Mouse (Mus musculus): ENCODE measurements at regions not wholly inside any gene's neighbourhood (a gene's known extent, or its start where the extent isn't known, plus 50 kb on each side); places are given as distances from the start of the nearest gene placed in this dataset.

DNA sequence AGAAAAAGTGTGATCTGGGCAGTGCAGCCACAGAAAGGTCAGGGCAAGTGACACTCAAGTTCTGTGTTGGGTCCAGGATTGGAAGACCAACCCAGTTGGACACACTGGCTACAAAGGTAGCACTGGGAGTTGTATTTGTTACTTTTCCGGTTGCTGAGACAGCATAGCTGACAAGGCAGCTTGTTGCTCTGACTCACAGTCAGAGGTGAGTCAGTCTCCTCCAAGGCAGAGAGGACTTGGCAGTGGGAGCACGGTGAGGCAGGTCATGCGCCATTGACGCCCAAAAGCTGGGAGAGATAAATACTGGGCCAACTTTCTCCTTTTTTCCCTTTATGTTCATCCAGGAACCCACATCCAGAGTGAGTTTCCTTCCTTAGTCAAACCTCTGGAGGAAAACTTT, 88.4 kb downstream of the Zfp706 start:
- no peak for DNase-seq (ENCODE audit: low spot score in 2 of 2)

DNA sequence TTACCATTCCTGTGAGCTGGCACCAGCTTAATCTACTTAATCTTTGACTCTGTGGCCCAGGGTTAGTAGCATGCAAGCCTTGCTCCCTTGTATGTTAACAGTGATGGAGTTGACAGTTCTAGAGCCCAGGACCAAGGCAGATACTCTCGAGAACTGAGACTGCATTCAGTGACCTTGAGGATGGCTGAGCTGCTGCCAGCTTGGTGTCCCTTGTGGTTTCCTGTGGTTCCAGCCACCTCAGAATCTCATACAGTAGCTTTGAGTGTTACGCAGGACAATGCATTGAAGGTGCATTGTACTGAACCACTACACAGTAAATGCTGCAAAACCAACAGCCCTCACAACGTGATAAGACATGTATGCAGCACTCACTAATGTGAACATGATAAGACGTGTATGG, 90.6 kb downstream of the Zfp706 start:
- DNase-seq (ENCODE audit: low spot score in 2 of 2): no peak

DNA sequence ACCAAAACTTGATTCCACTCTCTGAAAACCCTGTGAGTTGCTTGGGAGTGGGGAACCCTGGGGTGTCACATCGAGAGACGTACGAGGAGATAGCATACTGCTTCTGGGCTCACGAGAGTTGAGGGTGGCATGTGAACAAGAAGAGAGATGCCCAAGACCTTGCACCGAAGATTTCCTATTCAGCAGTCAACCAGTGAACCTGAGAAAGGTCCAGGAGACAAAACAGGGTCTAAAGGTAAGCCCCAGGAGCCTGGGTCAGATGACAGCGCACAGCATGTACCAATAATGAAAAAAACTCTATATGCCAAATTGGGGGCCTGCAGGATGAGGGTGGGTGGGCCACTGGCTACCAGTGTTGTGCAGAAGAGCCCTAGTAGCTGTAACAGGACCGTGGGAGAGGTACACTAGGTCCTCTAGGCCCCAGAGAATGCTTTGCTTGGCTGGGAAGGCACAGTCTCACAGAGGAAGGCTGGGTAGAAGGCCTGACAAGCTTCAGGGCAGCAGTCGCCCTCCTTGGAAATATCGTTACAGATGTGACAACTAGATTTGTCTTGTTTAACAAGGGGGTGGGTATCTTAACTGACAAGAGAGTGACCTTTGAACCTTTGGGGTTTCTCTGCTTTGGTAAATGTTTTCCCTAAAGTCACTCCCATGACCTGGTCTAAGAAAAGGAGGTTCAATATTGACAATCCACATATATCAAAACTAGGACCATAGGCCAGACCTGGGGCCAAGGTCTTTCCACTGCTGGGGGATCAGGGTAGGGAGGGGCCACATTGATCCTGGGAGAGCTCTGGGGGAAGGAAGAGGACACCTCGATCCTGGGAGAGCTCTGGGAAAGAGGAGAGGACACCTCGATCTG, 93.1 kb downstream of the Zfp706 start:
- no peak for DNase-seq (ENCODE audit: low spot score in 2 of 2)

DNA sequence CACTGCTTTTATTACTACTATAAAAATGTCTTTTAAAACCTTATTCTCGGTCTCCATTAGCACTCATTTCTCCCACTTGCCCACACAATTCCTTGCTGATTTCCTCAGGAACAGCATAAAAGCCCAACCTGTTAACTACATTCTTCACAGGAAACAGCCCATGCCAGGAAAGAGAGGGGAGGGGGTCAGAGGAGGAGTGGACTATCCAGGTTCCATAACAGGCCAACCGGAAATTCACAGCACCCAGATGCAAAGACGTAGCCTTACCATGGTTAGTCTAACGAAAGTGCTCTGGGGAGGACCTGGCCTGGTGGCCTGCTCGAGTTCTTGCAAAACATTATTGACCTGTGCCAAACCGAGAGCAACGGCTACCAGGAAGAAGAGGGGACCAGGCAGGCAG, 94.3 kb downstream of the Zfp706 start:
- DNase-seq (ENCODE audit: low spot score in 2 of 2): no peak

DNA sequence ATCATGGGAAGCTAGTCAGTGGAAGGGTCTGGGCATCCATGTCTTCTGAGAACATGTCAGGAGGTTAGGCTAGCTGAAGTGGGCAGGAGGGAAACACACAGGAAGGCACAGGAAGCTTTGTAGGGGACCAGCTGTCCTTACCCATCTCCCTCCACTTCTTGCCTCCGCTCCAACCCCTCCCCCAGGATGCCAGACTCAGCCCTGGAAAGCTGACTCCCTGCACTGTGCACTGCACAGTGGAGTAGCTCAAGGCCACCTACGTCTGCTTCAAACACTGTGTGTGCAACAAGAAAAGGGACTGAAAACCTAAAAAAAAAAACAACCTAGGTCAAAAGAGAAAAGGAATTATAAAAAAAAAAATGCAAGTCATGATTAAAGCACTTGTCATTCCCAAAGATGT, 97.3 kb downstream of the Zfp706 start:
- DNase-seq (ENCODE audit: low spot score in 2 of 2): no peak

DNA sequence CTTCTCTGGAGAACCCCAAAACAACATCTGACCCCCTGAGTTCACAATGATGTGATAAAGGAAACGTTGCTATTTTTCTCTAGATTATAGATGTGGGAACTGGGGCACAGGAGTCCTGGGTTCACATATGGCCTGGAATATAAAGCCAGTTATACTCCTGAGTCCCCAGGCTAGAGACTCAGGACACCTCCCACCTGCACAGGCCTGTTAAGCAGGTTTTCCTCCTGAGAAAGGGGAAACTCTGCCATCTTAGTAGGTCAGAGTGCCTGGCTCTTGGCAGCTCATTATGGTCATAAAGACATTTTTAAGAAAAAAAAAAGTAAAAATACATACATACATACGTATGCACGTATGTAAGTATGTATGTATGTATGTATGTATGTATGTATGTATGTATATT, 98.1 kb downstream of the Zfp706 start:
- no peak for DNase-seq (ENCODE audit: low spot score in 2 of 2)

DNA sequence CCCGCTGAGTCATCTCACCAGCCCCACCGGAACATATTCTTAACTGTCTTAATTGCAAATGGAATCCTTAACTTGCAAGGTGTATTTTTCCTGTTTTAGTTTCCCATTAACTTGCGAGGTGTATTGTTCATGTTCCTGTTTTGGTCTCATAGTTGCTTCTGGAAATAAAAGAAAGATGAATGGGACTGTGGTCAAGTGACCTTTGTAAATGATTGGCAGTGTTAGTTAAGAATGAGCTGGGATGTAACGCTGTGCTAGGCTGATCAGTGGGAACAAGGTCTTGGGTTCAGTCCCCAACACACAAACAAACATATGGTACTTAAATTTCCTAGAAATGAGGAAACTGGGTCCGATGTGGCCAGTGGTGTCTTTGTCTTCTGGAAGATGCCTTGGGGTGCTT, 100.8 kb downstream of the Zfp706 start:
- DNase-seq (ENCODE audit: low spot score in 2 of 2): no peak

DNA sequence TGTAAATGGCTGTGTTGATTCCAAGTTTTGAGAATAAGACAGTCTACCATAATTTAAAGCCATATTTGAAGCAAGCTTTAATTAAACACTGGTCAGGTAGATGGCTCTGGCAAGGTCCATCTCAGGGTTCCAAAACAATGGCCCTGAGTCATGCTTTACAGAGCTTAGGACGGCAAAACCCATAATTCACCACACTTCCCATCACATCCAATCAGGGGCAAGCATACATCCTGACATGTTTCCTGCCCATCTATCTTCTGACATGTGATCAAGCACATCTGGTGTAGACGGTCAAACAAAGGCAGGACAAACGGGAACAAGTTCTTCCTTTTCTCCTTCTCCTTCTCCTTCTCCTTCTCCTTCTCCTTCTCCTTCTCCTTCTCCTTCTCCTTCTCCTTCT, 101.5 kb downstream of the Zfp706 start:
- DNase-seq (ENCODE audit: low spot score in 2 of 2): no peak

DNA sequence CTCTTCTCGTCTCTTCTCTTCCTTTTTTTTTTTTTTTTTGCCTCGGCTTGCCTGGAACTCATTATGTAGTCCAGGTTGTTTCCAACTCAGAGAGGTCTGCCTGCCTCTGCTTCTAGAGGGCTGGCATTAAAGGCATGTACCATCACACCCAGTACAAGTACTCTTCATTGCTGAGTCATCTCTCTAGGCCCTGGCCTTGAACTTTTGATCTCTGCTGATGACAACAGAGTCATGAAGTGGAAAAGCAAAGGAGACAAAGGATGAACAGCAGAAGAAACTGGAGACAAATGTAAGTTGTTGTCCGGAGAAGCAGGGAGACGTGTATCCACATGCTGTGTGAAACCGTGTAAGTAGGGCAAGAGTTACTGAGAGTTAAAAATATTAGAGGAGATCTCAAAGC, 103.7 kb downstream of the Zfp706 start:
- DNase-seq (ENCODE audit: low spot score in 2 of 2): no peak

DNA sequence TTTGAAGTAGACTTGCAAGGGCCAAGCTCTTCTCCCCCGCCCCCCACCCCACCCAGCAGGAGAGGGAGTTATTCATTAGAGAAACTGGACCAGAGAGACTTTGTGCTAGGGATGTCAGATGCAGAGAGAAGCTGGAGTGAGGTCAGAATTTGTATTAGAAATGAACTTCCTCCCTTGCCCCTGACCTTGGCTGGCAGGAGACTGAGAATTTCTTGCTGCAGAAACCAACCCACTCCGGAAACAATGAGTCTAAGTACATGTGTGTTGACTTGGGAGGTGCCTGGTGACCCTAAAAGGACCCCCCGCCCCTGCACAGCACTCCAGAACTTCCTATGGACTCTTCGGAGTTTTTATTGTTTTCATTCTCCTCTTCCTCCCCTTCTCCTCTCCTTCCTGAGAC, 104.3 kb downstream of the Zfp706 start:
- DNase-seq (ENCODE audit: low spot score in 2 of 2): no peak

DNA sequence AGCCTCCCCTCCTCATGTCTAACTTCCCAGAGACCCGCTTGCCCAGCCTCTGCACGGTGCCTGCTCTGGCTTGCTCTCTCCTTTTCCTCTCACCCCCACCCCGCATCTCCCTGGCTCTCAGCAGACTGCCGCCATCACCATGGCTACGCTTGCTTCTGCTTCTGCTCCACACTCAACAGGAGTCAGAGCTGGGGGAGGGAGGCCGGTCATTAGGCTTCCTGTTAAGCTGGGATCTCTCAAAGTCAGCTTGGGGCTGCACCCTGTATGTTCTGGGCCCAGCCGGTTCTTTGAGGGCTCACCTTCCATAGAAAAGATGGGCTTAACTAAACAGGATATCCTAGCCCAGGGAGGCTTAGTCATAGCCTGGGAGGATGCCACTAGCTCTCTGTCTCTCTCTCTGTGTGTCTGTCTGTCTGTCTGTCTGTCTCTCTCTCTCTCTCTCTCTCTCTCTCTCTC, 105.7 kb downstream of the Zfp706 start:
- peak in 1 of 2 experiments; percentile 51 for DNase-seq (ENCODE audit: low spot score in 2 of 2)

DNA sequence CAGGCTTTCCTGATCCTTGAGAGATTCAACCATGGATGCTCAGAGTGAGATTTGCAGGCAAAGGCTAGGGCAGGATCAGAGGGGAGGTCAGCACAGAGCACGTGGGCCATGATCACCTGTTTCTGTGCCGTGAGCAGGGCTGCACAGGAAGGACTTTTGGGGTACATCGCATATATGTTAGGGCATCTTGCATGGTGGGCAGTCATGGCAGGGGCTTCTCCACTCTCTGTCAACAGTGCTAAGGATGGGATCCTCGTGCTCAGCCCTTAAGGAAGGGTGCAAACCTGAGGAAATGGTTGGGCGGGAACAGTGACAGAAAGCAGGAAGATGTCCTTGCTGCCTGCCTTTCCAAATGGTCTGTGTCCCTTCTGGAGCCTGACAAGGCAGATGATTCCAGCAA, 106.2 kb downstream of the Zfp706 start:
- DNase-seq (ENCODE audit: low spot score in 2 of 2): no peak

DNA sequence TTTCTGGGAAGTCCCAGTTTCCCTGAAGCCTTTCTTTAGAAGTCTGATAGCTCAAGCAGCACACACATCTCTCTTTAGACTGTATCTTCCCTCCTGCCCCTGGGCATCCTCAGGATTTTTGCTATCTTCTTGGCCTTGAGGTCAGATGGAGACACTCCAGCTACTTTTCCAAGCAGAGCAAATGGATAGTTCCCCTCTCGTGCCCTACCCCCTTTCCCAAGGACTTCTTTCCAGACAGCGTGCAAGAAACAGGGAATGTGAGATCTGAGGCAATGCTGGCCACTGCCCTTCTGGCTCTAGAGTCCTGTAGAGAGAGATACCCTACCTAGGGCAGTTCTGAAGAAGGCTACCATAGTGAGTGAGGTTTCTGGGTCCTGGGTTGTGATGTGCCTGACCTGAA, 106.6 kb downstream of the Zfp706 start:
- no peak for DNase-seq (ENCODE audit: low spot score in 2 of 2)

DNA sequence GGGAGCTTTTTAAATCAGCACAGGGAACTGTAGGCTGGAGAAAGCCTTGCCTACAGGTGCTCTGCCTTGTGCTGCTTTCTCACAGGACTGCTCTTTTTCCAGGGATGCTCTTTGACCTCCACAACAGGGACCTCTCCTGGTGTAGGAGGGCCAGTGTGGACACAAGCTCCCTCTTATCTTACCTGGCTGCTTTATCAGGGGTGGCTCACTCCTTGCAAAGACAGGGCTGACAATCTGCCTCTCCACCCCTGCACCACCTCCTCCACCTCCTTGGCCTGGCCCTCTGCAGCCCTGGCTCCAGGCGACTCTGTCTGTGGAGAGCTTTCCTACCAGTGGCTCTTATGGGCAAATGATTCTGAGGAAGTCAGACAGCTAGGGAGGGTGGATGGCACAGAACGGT, 107.7 kb downstream of the Zfp706 start:
- no peak for DNase-seq (ENCODE audit: low spot score in 2 of 2)

DNA sequence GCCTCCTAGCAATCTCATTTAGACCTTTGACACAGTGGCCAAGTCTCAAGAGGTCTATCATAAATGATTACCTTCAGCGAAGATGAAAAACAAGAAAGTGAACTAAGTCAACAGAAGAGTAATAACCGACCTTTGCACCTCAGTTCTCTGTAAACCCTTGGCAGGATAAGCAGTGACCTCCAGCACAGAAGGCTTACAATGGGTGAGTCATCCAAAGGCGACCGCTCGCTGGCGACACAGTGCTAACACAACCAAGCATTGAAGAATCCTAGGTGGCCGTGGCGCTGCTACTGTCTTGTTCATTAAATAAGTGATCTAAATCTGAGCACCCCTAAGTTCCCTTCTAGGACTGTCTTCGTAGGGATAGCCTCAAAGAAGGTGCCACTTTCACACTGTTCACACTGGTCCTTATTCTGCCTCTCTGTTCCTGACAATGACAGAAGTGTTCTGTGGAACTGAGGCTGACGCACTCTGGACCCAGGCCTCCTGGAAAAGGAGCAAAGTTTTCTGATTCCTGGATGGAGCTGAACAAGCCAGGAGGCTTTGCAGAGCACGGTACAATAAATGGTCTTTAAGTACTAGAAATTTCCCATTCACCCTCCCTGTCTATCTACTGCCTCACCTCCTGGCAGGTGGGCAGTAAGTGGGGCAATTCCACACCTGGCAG, 108.6 kb downstream of the Zfp706 start:
- no peak for DNase-seq (ENCODE audit: low spot score in 2 of 2)

DNA sequence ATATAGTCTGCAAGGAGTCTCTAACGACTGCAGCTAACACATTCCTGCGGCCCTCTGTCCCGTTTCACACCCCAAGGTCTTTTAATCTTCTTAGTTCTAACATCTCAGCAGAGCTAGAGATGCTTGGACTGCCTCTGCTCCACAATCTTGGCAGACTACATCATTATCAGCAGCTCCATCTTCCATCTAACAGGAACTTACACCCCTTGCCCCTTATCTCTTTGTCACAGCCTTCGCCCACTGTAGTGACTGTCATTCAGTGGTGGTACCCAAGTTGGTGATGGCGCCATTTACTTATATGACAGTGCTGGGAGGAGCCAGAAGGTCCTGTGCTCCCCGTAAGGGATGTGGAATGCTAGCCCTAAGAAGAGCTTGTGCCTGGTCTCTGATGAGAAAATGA, 109.2 kb downstream of the Zfp706 start:
- DNase-seq (ENCODE audit: low spot score in 2 of 2): no peak

DNA sequence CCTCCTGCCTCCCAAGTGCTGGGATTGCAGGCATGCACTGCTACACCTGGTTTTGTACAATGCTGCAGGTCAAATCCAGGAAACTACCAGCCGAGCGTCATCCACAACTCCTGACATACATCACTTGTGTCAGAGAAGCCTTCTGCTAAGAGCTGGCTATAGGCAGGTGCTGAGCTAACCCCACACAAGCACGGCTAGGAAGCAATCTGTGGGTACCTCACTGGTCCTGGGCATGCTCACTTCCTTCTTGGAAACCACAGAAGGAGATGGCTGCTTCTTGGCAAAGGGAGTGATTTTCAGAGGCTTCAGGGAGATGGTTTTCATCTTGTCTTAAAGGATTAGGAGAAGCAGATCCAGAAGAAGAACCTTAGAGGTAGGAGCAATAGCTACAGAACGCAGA, 111.3 kb downstream of the Zfp706 start:
- no peak for DNase-seq (ENCODE audit: low spot score in 2 of 2)

DNA sequence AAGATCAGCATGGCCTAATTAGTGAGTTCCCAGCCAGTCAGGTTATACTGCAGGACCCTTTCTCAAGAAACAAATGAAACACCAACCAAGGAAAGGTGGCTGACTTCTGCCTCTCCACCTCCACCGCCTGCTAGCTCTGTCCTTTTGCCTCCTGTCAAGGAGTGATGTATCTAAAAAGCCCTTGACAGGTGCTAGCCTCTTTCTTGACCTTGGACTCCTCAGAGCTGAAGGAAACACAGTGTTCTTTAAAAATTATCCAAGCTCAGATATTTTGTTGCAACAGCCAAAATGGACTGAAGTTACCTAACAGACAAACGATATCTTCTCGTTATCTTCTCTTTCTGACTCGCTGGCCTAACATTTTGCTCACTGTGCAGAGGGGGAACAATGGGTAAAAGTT, 112.5 kb downstream of the Zfp706 start:
- DNase-seq (ENCODE audit: low spot score in 2 of 2): no peak

DNA sequence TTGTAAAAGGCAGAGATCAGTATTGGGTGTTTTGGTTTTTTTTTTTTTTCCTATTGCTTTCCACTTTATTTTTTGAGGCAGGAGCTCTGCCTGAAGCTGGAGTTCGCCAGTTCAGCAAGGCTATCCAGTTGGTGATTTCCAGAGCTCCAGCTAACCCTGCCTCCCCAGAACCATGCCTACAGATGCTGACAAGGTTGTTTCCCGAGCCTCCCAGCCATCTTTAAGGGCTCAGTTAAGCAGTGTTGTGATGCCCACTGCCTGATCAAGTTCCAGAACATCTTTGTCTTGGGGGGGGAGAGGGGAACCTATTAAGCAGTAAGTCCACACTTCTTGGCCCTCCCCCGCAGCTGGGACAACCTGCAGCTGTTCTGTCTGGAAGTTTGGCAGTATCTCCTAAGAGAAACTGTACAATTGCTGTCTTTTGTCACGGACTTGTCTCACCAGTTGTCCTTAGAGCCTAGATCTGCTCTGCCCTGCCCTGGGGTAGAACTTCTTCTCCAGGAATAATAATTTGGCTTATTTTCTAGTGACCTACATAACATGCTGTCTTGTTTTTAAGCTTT, 114.1 kb downstream of the Zfp706 start:
- no peak for DNase-seq (ENCODE audit: low spot score in 2 of 2)

DNA sequence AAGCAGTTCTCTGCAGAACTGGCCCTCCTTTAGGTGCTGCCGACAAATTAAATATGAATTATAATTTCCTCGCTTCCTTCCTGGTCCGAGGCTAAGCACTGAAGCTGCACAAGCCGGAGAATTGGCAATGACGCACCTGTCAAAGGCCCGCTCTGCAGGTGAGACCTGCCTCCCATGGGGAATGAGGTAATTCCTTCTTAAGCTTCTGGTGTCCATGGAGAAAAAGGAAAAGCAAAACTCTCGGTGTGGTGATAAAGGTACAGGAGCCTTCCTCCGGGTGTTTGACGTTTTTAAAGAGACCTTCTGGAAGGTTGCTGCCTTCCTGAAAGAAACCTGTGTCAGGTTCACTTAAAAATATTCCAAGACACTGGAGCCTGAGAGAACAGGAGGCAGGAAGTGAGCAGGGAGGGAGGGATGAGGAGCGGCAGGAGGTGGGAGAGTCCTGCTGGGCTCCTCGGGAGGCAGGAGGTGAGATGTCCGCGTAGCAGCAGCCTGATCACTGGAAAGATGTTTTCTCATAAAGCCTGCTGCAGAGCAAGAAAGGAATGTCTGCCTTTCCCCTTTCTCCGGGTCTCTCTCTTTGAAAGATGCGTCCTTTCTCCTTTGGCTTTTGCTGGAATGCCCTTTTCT, 114.9 kb downstream of the Zfp706 start:
- no peak for DNase-seq (ENCODE audit: low spot score in 2 of 2)

DNA sequence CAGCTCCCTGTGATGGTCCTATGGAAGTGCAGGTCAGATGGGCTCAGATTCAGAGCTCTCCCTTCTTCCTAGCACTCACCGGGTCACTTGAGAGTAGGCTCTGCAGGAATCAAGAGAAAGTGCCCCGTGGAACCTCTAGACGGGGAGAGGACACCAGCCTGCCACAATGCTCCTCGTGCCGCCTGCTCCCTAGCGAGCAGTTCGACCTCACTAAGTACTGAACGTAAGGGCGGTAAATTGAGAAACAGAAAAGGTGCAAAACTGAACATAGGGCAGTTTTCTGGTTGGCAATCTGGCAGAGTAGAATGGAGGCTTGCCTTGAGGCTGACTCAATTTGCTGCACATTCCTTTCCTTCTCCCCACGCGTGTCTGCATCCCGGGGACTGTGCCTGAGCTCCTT, 115.7 kb downstream of the Zfp706 start:
- DNase-seq (ENCODE audit: low spot score in 2 of 2): no peak

DNA sequence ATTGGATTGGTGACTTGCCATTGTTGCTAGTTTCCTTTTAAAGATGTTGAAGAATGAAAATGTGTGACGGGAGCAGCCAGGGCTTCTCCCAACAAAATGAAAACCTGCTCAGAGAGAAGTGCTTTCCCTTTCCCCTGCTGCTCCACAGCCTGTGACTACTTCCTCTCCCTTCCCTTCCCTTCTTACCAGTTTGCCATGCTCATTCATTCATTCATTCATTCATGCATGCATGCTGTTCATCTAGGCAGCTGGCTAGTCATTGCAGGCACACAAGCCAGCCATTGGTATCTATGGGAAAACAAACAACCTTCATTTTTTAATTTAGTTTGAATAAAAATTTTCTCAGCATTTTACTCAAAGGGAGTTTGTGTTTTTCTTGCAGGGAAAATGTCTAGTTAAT, 116.3 kb downstream of the Zfp706 start:
- DNase-seq (ENCODE audit: low spot score in 2 of 2): no peak

DNA sequence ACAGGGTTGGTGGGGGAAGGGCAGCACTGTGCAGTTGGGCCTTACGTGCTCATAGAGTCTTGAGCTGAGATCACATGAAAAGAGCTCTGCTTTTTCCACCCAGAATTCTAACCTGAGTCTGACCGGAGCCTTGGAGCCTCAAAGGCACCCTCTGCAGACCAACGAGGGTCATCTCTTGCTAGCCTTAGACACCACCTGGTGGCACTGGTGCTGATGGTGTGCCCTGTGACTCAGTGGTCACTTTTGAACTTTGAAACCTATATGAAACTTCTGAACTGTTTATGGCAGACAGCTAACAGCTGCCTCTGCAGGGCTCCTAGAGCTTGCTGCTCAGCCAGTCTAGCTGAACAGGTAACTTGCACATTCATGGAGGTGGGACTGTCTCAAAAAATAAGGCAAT, 118.5 kb downstream of the Zfp706 start:
- DNase-seq (ENCODE audit: low spot score in 2 of 2): no peak
